Mouse (Mus musculus) heart, embryonic 16.5 days (tissue): ENCODE results near the gene Acot7. TPM values are rescaled to one million over a fixed set of nuclear protein-coding genes. Genes with fewer than 3 reads are reported as not detected.
A peak's percentile ranks its signal among the peaks of the same experiment; 100 is the strongest.

Experiments used
- ATAC-seq: fragments of 200-750 bp; cut with Nextera tagmentation; replicated peaks from 2 replicates; pipeline ENCODE4 v1.8.0; 2017; ENCODE audit warnings: moderate number of reproducible peaks; ENCODE audit not compliant: insufficient read depth, low FRiP score; ENCODE audit errors: extremely low read depth
- H3K27ac ChIP-seq: fragments of 300-500 bp; sonication (generic); 2 replicates; pipeline ENCODE4 v1.5.1; 2014; ENCODE audit warnings: mild to moderate bottlenecking, low read length, control low read depth, moderate library complexity
- H3K27me3 ChIP-seq: fragments of 300-500 bp; sonication (generic); 2 replicates; pipeline ENCODE4 v1.6.1; 2014; ENCODE audit warnings: low read length, mixed read lengths; ENCODE audit not compliant: control insufficient read depth, insufficient read depth
- H3K36me3 ChIP-seq: fragments of 300-500 bp; sonication (generic); 2 replicates; pipeline ENCODE4 v1.6.1; 2014; ENCODE audit not compliant: control insufficient read depth, insufficient read depth
- H3K4me1 ChIP-seq: fragments of 300-500 bp; sonication (generic); 2 replicates; pipeline ENCODE4 v1.6.1; 2014; ENCODE audit warnings: low read length, mixed read lengths; ENCODE audit not compliant: control insufficient read depth, insufficient read depth
- H3K4me2 ChIP-seq: fragments of 300-500 bp; sonication (generic); 2 replicates; pipeline ENCODE4 v1.6.1; 2014; ENCODE audit warnings: low read depth, mild to moderate bottlenecking, control low read depth, low read length
- H3K4me3 ChIP-seq: fragments of 300-500 bp; sonication (generic); 2 replicates; pipeline ENCODE4 v1.5.1; 2014; ENCODE audit warnings: mild to moderate bottlenecking, control low read depth, low read length
- H3K9ac ChIP-seq: fragments of 300-500 bp; sonication (generic); 2 replicates; pipeline ENCODE4 v1.6.1; 2014; ENCODE audit warnings: low read length, control low read depth
- H3K9me3 ChIP-seq: fragments of 300-500 bp; sonication (generic); replicated peaks from 2 replicates; pipeline ENCODE4 v1.6.1; 2016; ENCODE audit warnings: low read length; ENCODE audit not compliant: control insufficient read depth
- WGBS: fragments of 180-500 bp; shearing (Covaris S2); extraction: QIAGEN DNeasy Blood & Tissue Kit; methylation state at CpG from one replicate; pipeline ENCODE4 v1.1.7; 2014; 5-methylcytosine and 5-hydroxymethylcytosine counted together
- polyA plus RNA-seq: library from polyadenylated mRNA; unstranded; fragments of >200 nt; fragmentation: Nextera tagmentation; extraction: Ambion mirVana; gene quantifications from 2 replicates; pipeline ENCODE4 v1.2.1, GENCODE M21; 2015

Gene Acot7
- polyA plus RNA-seq, 1 experiment from 2014 or later = 67.7 TPM

- no peaks in the 10 kb centered on the region for H3K9me3 ChIP-seq
- H3K27ac ChIP-seq = peak overlapping the region; percentile 51
- H3K36me3 ChIP-seq = no peaks in the 10 kb centered on the region
- ATAC-seq = no peak
- no peak overlapping the region for H3K4me3 ChIP-seq
- no peak overlapping the region for H3K9ac ChIP-seq
- H3K27me3 ChIP-seq = peaks cover 37% of the 10 kb centered on the region
- WGBS = 45% methylated on average over 10 of the region's 10 CpGs
- H3K4me2 ChIP-seq = no peak overlapping the region
- H3K4me1 ChIP-seq = peaks cover 24% of the 10 kb centered on the region
Observed at GRCm38 (mm10) chr4:152294188-152294929, 116.4 kb downstream of the Acot7 start.

DNA sequence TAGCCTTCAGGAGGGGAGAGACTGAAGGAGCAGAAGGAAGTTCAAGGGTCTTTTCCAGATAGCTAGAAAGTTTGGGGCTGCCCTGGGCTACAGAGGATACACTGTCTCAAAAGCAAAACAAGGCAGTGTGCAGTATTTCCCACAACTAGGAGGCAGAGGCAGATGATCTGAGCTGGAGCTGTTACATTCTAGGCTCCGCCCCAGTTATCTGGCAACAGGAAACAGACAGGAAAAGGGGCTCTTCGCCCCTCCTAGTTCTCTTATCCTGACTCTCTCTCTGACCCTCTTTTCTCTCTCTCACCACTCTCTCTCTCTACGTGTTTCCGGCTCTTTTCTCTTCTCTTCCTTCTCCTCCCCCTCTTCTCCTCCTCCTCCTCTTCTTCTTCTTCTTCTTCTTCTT, 118.0 kb downstream of the Acot7 start:
- peaks cover 20% of the 10 kb centered on the region for H3K4me1 ChIP-seq
- no peak overlapping the region for H3K9ac ChIP-seq
- peak overlapping the region; percentile 30 for H3K27ac ChIP-seq
- peak overlapping the region; percentile 12 for H3K4me2 ChIP-seq
- WGBS = 31% methylated on average over 4 of the region's 4 CpGs
- no peak overlapping the region for H3K4me3 ChIP-seq
- ATAC-seq = no peak
- H3K9me3 ChIP-seq = no peaks in the 10 kb centered on the region
- H3K36me3 ChIP-seq = 0 out of 2 replicates have a peak, but pooled peaks cover 3% of the 10 kb centered on the region
- peaks cover 22% of the 10 kb centered on the region for H3K27me3 ChIP-seq

DNA sequence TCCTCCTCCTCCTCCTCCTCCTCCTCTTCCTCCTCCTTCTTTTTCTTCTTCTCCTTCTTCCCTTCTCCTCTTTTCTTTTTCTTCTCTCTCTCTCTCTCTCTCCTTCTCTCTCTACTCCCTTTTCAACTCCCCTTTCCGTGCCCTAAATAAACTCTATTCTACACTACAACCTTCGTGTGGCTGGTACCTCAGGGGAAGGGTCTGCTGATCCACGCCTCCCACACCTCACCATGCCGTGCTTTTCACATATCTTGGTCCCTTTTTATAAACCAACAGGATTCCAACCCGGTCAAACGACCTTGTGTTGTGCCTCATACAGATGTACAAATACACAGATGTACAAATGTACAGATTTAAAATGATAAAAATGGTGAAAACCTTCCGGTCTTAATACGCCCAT, 118.4 kb downstream of the Acot7 start:
- no peaks in the 10 kb centered on the region for H3K9me3 ChIP-seq
- 9% methylated on average over 8 of the region's 8 CpGs for WGBS
- H3K27me3 ChIP-seq = peaks cover 18% of the 10 kb centered on the region
- peak overlapping the region; percentile 83 for H3K4me2 ChIP-seq
- H3K27ac ChIP-seq = peak overlapping the region; percentile 81
- H3K9ac ChIP-seq = peak overlapping the region; percentile 76
- ATAC-seq = no peak
- H3K36me3 ChIP-seq = 0 out of 2 replicates have a peak, but pooled peaks cover 3% of the 10 kb centered on the region
- H3K4me3 ChIP-seq = peak overlapping the region; percentile 76
- peaks cover 20% of the 10 kb centered on the region for H3K4me1 ChIP-seq

- H3K4me2 ChIP-seq = peak within 1 kb of the TSS; percentile 96
- under 1% methylated on average over 116 of the region's 119 CpGs for WGBS
- peak within 1 kb of the TSS; percentile 76 for H3K4me3 ChIP-seq
- ATAC-seq = peak; percentile 95
- H3K27ac ChIP-seq = peak within 1 kb of the TSS; percentile 81
- H3K9ac ChIP-seq = peak within 1 kb of the TSS; percentile 87
- 0 out of 2 replicates have a peak, but pooled peaks cover 3% of the 10 kb centered on the region for H3K36me3 ChIP-seq
- no peaks in the 10 kb centered on the region for H3K9me3 ChIP-seq
- H3K4me1 ChIP-seq = peaks cover 20% of the 10 kb centered on the region
- peaks cover 10% of the 10 kb centered on the region for H3K27me3 ChIP-seq
Observed at GRCm38 (mm10) chr4:152296874-152297861, 119.2 kb downstream of the Acot7 start, which contains the start of gene Icmt. Gene Icmt, plus strand, starts transcription at chr4:152297227.

DNA sequence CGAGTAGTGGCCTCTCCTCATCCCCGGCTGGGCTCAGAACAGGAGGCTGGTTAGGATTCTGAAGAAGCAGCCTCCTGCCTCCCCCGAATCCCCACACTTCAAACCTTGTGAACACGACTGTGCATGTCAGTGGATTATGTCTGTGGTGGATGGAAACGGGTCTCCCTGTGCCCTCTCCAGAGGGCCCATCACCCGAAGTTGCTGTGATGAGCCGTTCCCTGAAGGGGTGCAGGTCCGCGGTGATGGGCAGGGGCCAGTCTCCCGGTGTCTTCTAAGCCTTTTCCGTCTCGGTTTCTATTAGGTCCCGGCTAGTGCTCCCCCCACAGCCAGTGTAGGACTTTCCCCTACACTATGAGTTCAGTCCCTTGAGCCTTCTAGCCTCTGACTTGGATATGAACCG, 120.9 kb downstream of the Acot7 start:
- WGBS = 80% methylated on average over 14 of the region's 14 CpGs
- H3K27me3 ChIP-seq = no peaks in the 10 kb centered on the region; the same call in 1 of the 2 replicates
- no peak for ATAC-seq

DNA sequence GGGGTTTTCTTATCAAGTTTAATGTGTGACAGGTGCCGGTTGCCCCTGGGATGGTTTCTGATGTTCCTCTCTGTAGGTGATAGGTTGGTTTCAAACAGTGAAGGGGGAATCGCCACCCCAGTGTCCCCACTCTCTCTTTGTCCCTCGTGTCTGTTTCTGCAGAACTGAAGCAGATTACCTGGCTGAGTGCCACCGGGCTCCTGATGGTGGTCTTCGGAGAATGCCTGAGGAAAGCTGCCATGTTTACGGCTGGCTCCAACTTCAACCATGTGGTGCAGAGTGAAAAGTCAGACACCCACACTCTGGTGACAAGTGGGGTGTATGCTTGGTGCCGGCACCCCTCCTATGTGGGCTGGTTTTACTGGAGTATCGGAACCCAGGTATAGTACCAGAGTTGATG, 122.4 kb downstream of the Acot7 start:
- peaks cover 14% of the 10 kb centered on the region for H3K36me3 ChIP-seq
- no peak overlapping the region for H3K4me2 ChIP-seq
- H3K4me3 ChIP-seq = no peak overlapping the region
- H3K27me3 ChIP-seq = no peaks in the 10 kb centered on the region
- no peak for ATAC-seq
- no peak overlapping the region for H3K9ac ChIP-seq
- no peaks in the 10 kb centered on the region for H3K9me3 ChIP-seq
- WGBS = 90% methylated on average over 8 of the region's 8 CpGs
- H3K4me1 ChIP-seq = peaks cover 16% of the 10 kb centered on the region
- H3K27ac ChIP-seq = no peak overlapping the region

More for the DNA sequence above, 120.9 kb downstream of the Acot7 start:
- peaks cover 20% of the 10 kb centered on the region for H3K4me1 ChIP-seq
- H3K9ac ChIP-seq = peak overlapping the region; percentile 87
- H3K27ac ChIP-seq = no peak overlapping the region
- no peaks in the 10 kb centered on the region for H3K9me3 ChIP-seq
- no peak overlapping the region for H3K4me3 ChIP-seq
- H3K36me3 ChIP-seq = peaks cover 14% of the 10 kb centered on the region
- no peak overlapping the region; the same call in 1 of the 2 replicates for H3K4me2 ChIP-seq

- H3K9ac ChIP-seq = no peak overlapping the region
- no peaks in the 10 kb centered on the region for H3K9me3 ChIP-seq
- peaks cover 14% of the 10 kb centered on the region for H3K36me3 ChIP-seq
- H3K4me2 ChIP-seq = no peak overlapping the region
- H3K27ac ChIP-seq = no peak overlapping the region
- no peak overlapping the region for H3K4me3 ChIP-seq
- ATAC-seq = no peak
- peaks cover 10% of the 10 kb centered on the region for H3K4me1 ChIP-seq
- H3K27me3 ChIP-seq = no peaks in the 10 kb centered on the region
- WGBS = 69% methylated on average over 11 of the region's 11 CpGs
Observed at GRCm38 (mm10) chr4:152302012-152302411, 124.1 kb downstream of the Acot7 start.

GRCm38 (mm10) chr4:152303172-152303571, 125.2 kb downstream of the Acot7 start:
- H3K27me3 ChIP-seq = no peaks in the 10 kb centered on the region
- H3K4me3 ChIP-seq = no peak overlapping the region
- no peak overlapping the region for H3K9ac ChIP-seq
- ATAC-seq = no peak
- H3K4me1 ChIP-seq = peaks cover 7% of the 10 kb centered on the region
- H3K27ac ChIP-seq = no peak overlapping the region
- peaks cover 14% of the 10 kb centered on the region for H3K36me3 ChIP-seq
- 92% methylated on average over 10 of the region's 10 CpGs for WGBS
- no peak overlapping the region for H3K4me2 ChIP-seq
- H3K9me3 ChIP-seq = no peaks in the 10 kb centered on the region
